Mouse (Mus musculus): ENCODE results near the gene Ddx25. TPM values are rescaled to one million over a fixed set of nuclear protein-coding genes. Genes with fewer than 3 reads are reported as not detected.
A peak's percentile ranks its signal among the peaks of the same experiment; 100 is the strongest.

Ddx25 gene
- polyA plus RNA-seq, 1 experiment, result not detected

- Histone ChIP-seq H3K4me1 (ENCODE audit: control insufficient read depth, insufficient read depth, low read length) (no peaks in the 10 kb centered on the region; the same call in 1 of the 2 replicates), H3K27ac (ENCODE audit: control insufficient read depth, insufficient read depth, low read depth, low read length, poor library complexity) (no peak overlapping the region), H3K4me3 (replicated peaks; ENCODE audit: control insufficient read depth, low read depth, low read length) (no peak overlapping the region)
- TF ChIP-seq CTCF (IDR thresholded peaks at IDR 0.05; ENCODE audit: control insufficient read depth, insufficient read depth, low read length) (no peak), POLR2A (IDR thresholded peaks at IDR 0.05; ENCODE audit: borderline replicate concordance, control insufficient read depth, low read depth, low read length) (no peak)
- WGBS, result 88% methylated on average over 3 of the region's 3 CpGs
These were observed 9.7 kb upstream of the Ddx25 start for GRCm38 (mm10) chr9:35567995-35568394.

GRCm38 (mm10) chr9:35564536-35565240 lies 6.4 kb upstream of the Ddx25 start:
- Histone ChIP-seq H3K27ac (ENCODE audit: control insufficient read depth, insufficient read depth, low read depth, low read length, poor library complexity) (no peak overlapping the region), H3K4me1 (ENCODE audit: control insufficient read depth, insufficient read depth, low read length) (no peaks in the 10 kb centered on the region), H3K4me3 (replicated peaks; ENCODE audit: control insufficient read depth, low read depth, low read length) (no peak overlapping the region)
- whole genome bisulfite sequencing, result 88% methylated on average over 5 of the region's 5 CpGs
- TF ChIP-seq POLR2A (IDR thresholded peaks at IDR 0.05; ENCODE audit: borderline replicate concordance, control insufficient read depth, low read depth, low read length) (no peak), CTCF (IDR thresholded peaks at IDR 0.05; ENCODE audit: control insufficient read depth, insufficient read depth, low read length) (no peak)

- TF ChIP-seq POLR2A (IDR thresholded peaks at IDR 0.05; ENCODE audit: borderline replicate concordance, control insufficient read depth, low read depth, low read length) (no peak), CTCF (IDR thresholded peaks at IDR 0.05; ENCODE audit: control insufficient read depth, insufficient read depth, low read length) (no peak)
- H3K4me3 ChIP-seq (replicated peaks; ENCODE audit: control insufficient read depth, low read depth, low read length), result no peak overlapping the region
- H3K27ac ChIP-seq (ENCODE audit: control insufficient read depth, insufficient read depth, low read depth, low read length, poor library complexity), result no peak overlapping the region
- 45% methylated on average over 6 of the region's 6 CpGs for WGBS
- H3K4me1 ChIP-seq (ENCODE audit: control insufficient read depth, insufficient read depth, low read length), result no peaks in the 10 kb centered on the region
These were observed 3.3 kb upstream of the Ddx25 start for GRCm38 (mm10) chr9:35561583-35561982.

GRCm38 (mm10) chr9:35561076-35561475 lies 2.7 kb upstream of the Ddx25 start:
- no peak overlapping the region for H3K27ac ChIP-seq (ENCODE audit: control insufficient read depth, insufficient read depth, low read depth, low read length, poor library complexity)
- no peak for TF ChIP-seq CTCF (IDR thresholded peaks at IDR 0.05; ENCODE audit: control insufficient read depth, insufficient read depth, low read length)
- no peak for TF ChIP-seq POLR2A (IDR thresholded peaks at IDR 0.05; ENCODE audit: borderline replicate concordance, control insufficient read depth, low read depth, low read length)
- WGBS, result 92% methylated on average over 11 of the region's 11 CpGs
- H3K4me3 ChIP-seq (replicated peaks; ENCODE audit: control insufficient read depth, low read depth, low read length), result no peak overlapping the region
- H3K4me1 ChIP-seq (ENCODE audit: control insufficient read depth, insufficient read depth, low read length), result no peaks in the 10 kb centered on the region

- WGBS, result under 1% methylated on average over 31 of the region's 31 CpGs
- H3K27ac ChIP-seq (ENCODE audit: control insufficient read depth, insufficient read depth, low read depth, low read length, poor library complexity), result no peak overlapping the region
- TF ChIP-seq CTCF (IDR thresholded peaks at IDR 0.05; ENCODE audit: control insufficient read depth, insufficient read depth, low read length), result no peak
- peak; percentile 51; the same call in 1 of the 2 replicates for TF ChIP-seq POLR2A (IDR thresholded peaks at IDR 0.05; ENCODE audit: borderline replicate concordance, control insufficient read depth, low read depth, low read length)
- no peaks in the 10 kb centered on the region for H3K4me1 ChIP-seq (ENCODE audit: control insufficient read depth, insufficient read depth, low read length)
- H3K4me3 ChIP-seq (replicated peaks; ENCODE audit: control insufficient read depth, low read depth, low read length), result peak overlapping the region; percentile 81
These were observed 922 bp upstream of the Ddx25 start for GRCm38 (mm10) chr9:35559009-35559890.

GRCm38 (mm10) chr9:35556494-35557102 lies 1.7 kb downstream of the Ddx25 start:
- TF ChIP-seq POLR2A (IDR thresholded peaks at IDR 0.05; ENCODE audit: borderline replicate concordance, control insufficient read depth, low read depth, low read length), result no peak
- no peak for TF ChIP-seq CTCF (IDR thresholded peaks at IDR 0.05; ENCODE audit: control insufficient read depth, insufficient read depth, low read length)
- no peak overlapping the region for H3K27ac ChIP-seq (ENCODE audit: control insufficient read depth, insufficient read depth, low read depth, low read length, poor library complexity)
- WGBS, result 62% methylated on average over 12 of the region's 12 CpGs
- no peak overlapping the region for H3K4me3 ChIP-seq (replicated peaks; ENCODE audit: control insufficient read depth, low read depth, low read length)
- no peaks in the 10 kb centered on the region for H3K4me1 ChIP-seq (ENCODE audit: control insufficient read depth, insufficient read depth, low read length)

GRCm38 (mm10) chr9:35548455-35548854 lies 9.9 kb downstream of the Ddx25 start:
- Histone ChIP-seq H3K4me3 (replicated peaks; ENCODE audit: control insufficient read depth, low read depth, low read length) (no peak overlapping the region), H3K4me1 (ENCODE audit: control insufficient read depth, insufficient read depth, low read length) (peaks cover 1% of the 10 kb centered on the region; the same call in 1 of the 2 replicates), H3K27ac (ENCODE audit: control insufficient read depth, insufficient read depth, low read depth, low read length, poor library complexity) (no peak overlapping the region)
- 84% methylated on average over 9 of the region's 9 CpGs for WGBS
- TF ChIP-seq CTCF (IDR thresholded peaks at IDR 0.05; ENCODE audit: control insufficient read depth, insufficient read depth, low read length), result no peak
- no peak for TF ChIP-seq POLR2A (IDR thresholded peaks at IDR 0.05; ENCODE audit: borderline replicate concordance, control insufficient read depth, low read depth, low read length)

- 2% methylated on average over 9 of the region's 9 CpGs for WGBS
- Histone ChIP-seq H3K4me3 (replicated peaks; ENCODE audit: control insufficient read depth, low read depth, low read length) (peak overlapping the region; percentile 39), H3K27ac (ENCODE audit: control insufficient read depth, insufficient read depth, low read depth, low read length, poor library complexity) (peak overlapping the region; percentile 60), H3K4me1 (ENCODE audit: control insufficient read depth, insufficient read depth, low read length) (peaks cover 1% of the 10 kb centered on the region; the same call in 1 of the 2 replicates)
- TF ChIP-seq CTCF (IDR thresholded peaks at IDR 0.05; ENCODE audit: control insufficient read depth, insufficient read depth, low read length) (no peak), POLR2A (IDR thresholded peaks at IDR 0.05; ENCODE audit: borderline replicate concordance, control insufficient read depth, low read depth, low read length) (no peak)
These were observed 11.6 kb downstream of the Ddx25 start for GRCm38 (mm10) chr9:35546745-35547144.
